Mouse (Mus musculus): ENCODE measurements at regions not wholly inside any gene's neighbourhood (a gene's known extent, or its start where the extent isn't known, plus 50 kb on each side); places are given as distances from the start of the nearest gene placed in this dataset.

DNA sequence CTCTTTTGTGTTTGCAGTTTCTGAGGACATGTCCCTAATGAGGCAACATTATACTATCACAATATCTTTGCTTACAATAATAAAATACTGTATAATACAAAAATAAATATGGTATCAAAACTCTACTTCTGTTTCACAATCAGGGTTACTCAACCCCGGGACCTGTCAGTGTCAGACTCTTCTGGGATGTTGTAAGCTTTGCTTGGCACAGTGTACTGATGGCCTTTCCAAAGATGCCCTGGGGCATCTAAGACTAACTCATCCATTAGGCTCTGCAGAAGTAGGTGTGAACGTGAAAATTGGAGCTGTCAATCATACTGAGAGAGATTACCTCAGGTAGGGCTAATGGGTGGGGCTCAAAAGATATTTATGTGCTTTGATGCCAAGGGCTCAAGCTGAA lies 249.0 kb downstream of the Gm5447 start:
- TF ChIP-seq CTCF (IDR thresholded peaks at IDR 0.05; ENCODE audit: extremely low read depth, insufficient read length, insufficient replicate concordance, low read depth, low read length) (no peak), POLR2A (IDR thresholded peaks at IDR 0.05; ENCODE audit: low read depth, low read length) (no peak)

All from small intestine, adult 2 months (tissue).